Mouse (Mus musculus) thymus, adult 2 months (tissue): ENCODE measurements around the gene Ascl1. TPM values are rescaled to one million over a fixed set of nuclear protein-coding genes. Genes with fewer than 3 reads are reported as not detected.

Experiments
- DNase-seq: peaks from one replicate; pipeline ENCODE4 v3.0.0; 2021
- H3K27ac ChIP-seq: fragments of 200-500 bp; 2 replicates; pipeline ENCODE4 v1.5.1; 2012; ENCODE audit warnings: low read length, control low read depth; ENCODE audit not compliant: control insufficient read depth, insufficient read depth
- H3K27me3 ChIP-seq: fragments of 200-500 bp; 2 replicates; pipeline ENCODE4 v1.6.1; 2012; ENCODE audit warnings: mild to moderate bottlenecking, low read length, moderate library complexity, mixed read lengths; ENCODE audit not compliant: control insufficient read depth, insufficient read depth
- H3K36me3 ChIP-seq: fragments of 200-500 bp; 2 replicates; pipeline ENCODE4 v1.6.1; 2012; ENCODE audit warnings: mild to moderate bottlenecking, low read length, moderate library complexity; ENCODE audit not compliant: control insufficient read depth, insufficient read depth
- H3K4me1 ChIP-seq: fragments of 200-500 bp; replicated peaks from 2 replicates; pipeline ENCODE4 v1.6.1; 2012; ENCODE audit warnings: low read length; ENCODE audit not compliant: control insufficient read depth, insufficient read depth
- H3K4me3 ChIP-seq: fragments of 200-500 bp; 2 replicates; pipeline ENCODE4 v1.5.1; 2012; ENCODE audit warnings: mild to moderate bottlenecking, low read length, control low read depth, moderate library complexity; ENCODE audit not compliant: control insufficient read depth, insufficient read depth
- CTCF ChIP-seq: fragments of 200-500 bp; IDR thresholded peaks from 2 replicates; pipeline ENCODE4 v1.5.1; 2012; ENCODE audit warnings: mild to moderate bottlenecking, control low read depth, low read length, moderate library complexity, borderline replicate concordance; ENCODE audit not compliant: control insufficient read depth, poor library complexity, insufficient read depth; ENCODE audit errors: extremely low read depth
- POLR2A ChIP-seq: fragments of 200-500 bp; IDR thresholded peaks from 2 replicates; pipeline ENCODE4 v1.6.1; 2012; ENCODE audit warnings: mild to moderate bottlenecking, low read length, control low read depth, moderate library complexity; ENCODE audit not compliant: control insufficient read depth, poor library complexity, insufficient read depth; ENCODE audit errors: extremely low read depth
- WGBS: fragments of 180-500 bp; shearing (Covaris S2); methylation state at CpG from one replicate; pipeline ENCODE4 v1.1.7; 2018; 5-methylcytosine and 5-hydroxymethylcytosine counted together
- polyA plus RNA-seq: library from polyadenylated mRNA; depleted of rRNA; stranded (reverse); fragments of >200 nt; gene quantifications from 2 replicates; pipeline ENCODE4 v1.2.3, GENCODE M21; 2012

Ascl1 gene
- polyA plus RNA-seq, 1 experiment, result 26.4 TPM

GRCm38 (mm10) chr10:87488429-87489145, 4.9 kb downstream of the Ascl1 start:
- TF ChIP-seq CTCF (no peak), POLR2A (no peak)
- Histone ChIP-seq H3K4me3 (no peak overlapping the region), H3K36me3 (no peaks in the 10 kb centered on the region), H3K27me3 (no peaks in the 10 kb centered on the region; the same call in 1 of the 2 replicates), H3K4me1 (no peaks in the 10 kb centered on the region), H3K27ac (no peak overlapping the region)
- 6% methylated on average over 16 of the region's 16 CpGs for WGBS
- DNase-seq, result no peak

GRCm38 (mm10) chr10:87485721-87486620, 7.5 kb downstream of the Ascl1 start:
- WGBS, result 5% methylated on average over 33 of the region's 33 CpGs
- H3K27me3 ChIP-seq, result no peaks in the 10 kb centered on the region

GRCm38 (mm10) chr10:87484831-87485720, 8.4 kb downstream of the Ascl1 start:
- Histone ChIP-seq H3K27ac (no peak overlapping the region), H3K27me3 (no peaks in the 10 kb centered on the region), H3K4me1 (no peaks in the 10 kb centered on the region), H3K36me3 (no peaks in the 10 kb centered on the region), H3K4me3 (no peak overlapping the region)
- DNase-seq, result no peak
- TF ChIP-seq POLR2A (no peak), CTCF (no peak)
- 8% methylated on average over 17 of the region's 17 CpGs for WGBS

More at GRCm38 (mm10) chr10:87485721-87486620, 7.5 kb downstream of the Ascl1 start:
- no peak overlapping the region for H3K27ac ChIP-seq
- DNase-seq, result no peak
- TF ChIP-seq CTCF, result no peak
- TF ChIP-seq POLR2A, result no peak
- H3K4me1 ChIP-seq, result no peaks in the 10 kb centered on the region
- no peaks in the 10 kb centered on the region for H3K36me3 ChIP-seq
- no peak overlapping the region for H3K4me3 ChIP-seq

GRCm38 (mm10) chr10:87477895-87478294, 15.6 kb downstream of the Ascl1 start:
- Histone ChIP-seq H3K4me3 (no peak overlapping the region), H3K27ac (no peak overlapping the region), H3K36me3 (no peaks in the 10 kb centered on the region), H3K27me3 (no peaks in the 10 kb centered on the region), H3K4me1 (no peaks in the 10 kb centered on the region)
- 65% methylated on average over 5 of the region's 5 CpGs for WGBS
- TF ChIP-seq POLR2A, result no peak
- no peak for TF ChIP-seq CTCF
- DNase-seq, result no peak

GRCm38 (mm10) chr10:87474971-87475370, 18.5 kb downstream of the Ascl1 start:
- no peaks in the 10 kb centered on the region for H3K27me3 ChIP-seq
- no peak for DNase-seq
- no peaks in the 10 kb centered on the region for H3K4me1 ChIP-seq
- 82% methylated on average over 2 of the region's 2 CpGs for WGBS
- H3K36me3 ChIP-seq, result no peaks in the 10 kb centered on the region
- H3K27ac ChIP-seq, result no peak overlapping the region
- no peak overlapping the region for H3K4me3 ChIP-seq
- TF ChIP-seq CTCF, result no peak
- no peak for TF ChIP-seq POLR2A
